Mouse (Mus musculus) left cerebral cortex, postnatal 10 days (tissue): ENCODE measurements around the gene Sec22b. TPM values are rescaled to one million over a fixed set of nuclear protein-coding genes. Genes with fewer than 3 reads are reported as not detected.

Experiments
- DNase-seq, 2 experiments: peaks; one replicate each; pipeline ENCODE4 v3.0.0; 2021 to 2022; ENCODE audit warnings: low spot score in 2 of 2, mixed read lengths in 1 of 2; ENCODE audit errors: extremely low spot score in 1 of 2
- intact Hi-C: fragments of 180-260 bp; cut with DNase I; formaldehyde crosslinking; loops from one replicate; pipeline ENCODE4 v1.15.1; 2025
- total RNA-seq, 2 experiments: library from RNA; stranded (reverse); gene quantifications; 2 replicates each; pipeline ENCODE4 v1.2.3; 2021

Sec22b gene
- total RNA-seq = 10 to 100 TPM; 63.1 to 69.7 TPM

GRCm38 (mm10) chr3:97900516-97901490, at the start of gene Sec22b:
TSS of gene Sec22b (plus strand) at chr3:97901190.
- DNase-seq = peak; percentile 91
- intact Hi-C loops = no loop called here

- DNase-seq = no peak
- intact Hi-C loops = no loop called here
These were observed 49.2 kb upstream of the Sec22b start for GRCm38 (mm10) chr3:97851803-97852202.

GRCm38 (mm10) chr3:97854575-97855384, 46.2 kb upstream of the Sec22b start:
- intact Hi-C loops = no loop called here
- DNase-seq = no peak

- no peak for DNase-seq
- intact Hi-C loops = no loop called here
These were observed 41.6 kb upstream of the Sec22b start for GRCm38 (mm10) chr3:97859400-97859799.

DNA sequence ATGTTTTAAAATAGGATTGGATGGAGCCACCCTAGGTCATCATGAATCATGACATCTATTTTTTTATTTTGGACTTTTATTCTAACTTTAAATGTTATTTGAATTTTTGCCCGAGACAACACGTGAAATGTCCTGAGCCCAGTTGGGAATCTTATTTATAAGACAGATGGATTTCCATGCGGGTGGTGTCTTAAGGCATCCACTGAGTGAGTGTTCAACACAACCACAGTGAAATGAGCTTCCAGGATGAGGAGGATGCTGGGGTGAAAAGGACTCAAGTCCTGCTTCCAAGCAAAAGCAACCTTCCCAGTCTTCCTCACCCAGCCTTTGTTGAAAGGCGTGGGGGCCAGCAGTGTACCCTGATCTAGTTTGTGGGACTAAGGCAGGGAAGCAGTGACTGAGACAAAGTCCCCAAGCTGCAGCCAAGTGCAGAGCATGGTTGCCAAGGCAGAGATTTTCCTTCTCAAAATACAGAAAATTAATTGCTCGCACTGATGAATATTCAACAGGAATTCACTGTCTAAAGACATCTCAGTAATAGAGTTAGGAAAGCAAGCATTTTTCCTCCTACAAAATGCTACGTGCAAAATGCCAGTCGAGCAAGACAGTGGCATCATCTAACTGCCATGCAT, 40.1 kb upstream of the Sec22b start:
- intact Hi-C loops = no loop called here
- DNase-seq = no peak

- no peak for DNase-seq
- intact Hi-C loops = loop anchor here (5.0 kb wide), 1 partner anchor 99 kb away; no protein-coding TSS in a partner anchor
These were observed 34.3 kb upstream of the Sec22b start for GRCm38 (mm10) chr3:97866696-97867095.

GRCm38 (mm10) chr3:97867221-97868023, 33.6 kb upstream of the Sec22b start:
- intact Hi-C loops = loop anchor here (5.0 kb wide), 1 partner anchor 100 kb away; no protein-coding TSS in a partner anchor
- DNase-seq = peak in 1 of 2 experiments; percentile 28

GRCm38 (mm10) chr3:97868024-97868689, 32.8 kb upstream of the Sec22b start:
- DNase-seq = peak; percentile 64 to 78
- intact Hi-C loops = loop anchor here (5.0 kb wide), 1 partner anchor 101 kb away; no protein-coding TSS in a partner anchor

DNA sequence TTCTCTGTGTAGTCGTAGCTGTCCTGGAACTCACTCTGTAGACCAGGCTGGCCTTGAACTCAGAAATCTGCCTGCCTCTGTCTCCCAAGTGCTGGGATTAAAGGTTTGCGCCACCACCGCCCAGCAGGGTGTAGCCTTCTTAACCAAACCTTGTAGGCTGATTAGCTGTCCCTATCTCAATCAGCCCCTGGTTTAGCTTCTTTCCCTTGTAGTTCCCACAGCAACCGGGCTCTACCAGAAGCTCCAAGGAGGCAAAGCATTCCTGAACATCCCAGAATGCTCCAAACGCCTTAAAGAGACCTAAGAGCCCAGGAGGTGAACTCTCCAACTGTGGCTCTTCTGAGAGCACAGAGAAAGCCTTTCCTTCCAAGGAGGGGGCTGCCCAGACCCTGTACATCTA, 32.3 kb upstream of the Sec22b start:
- intact Hi-C loops = loop anchor here (5.0 kb wide), 1 partner anchor 101 kb away; no protein-coding TSS in a partner anchor

GRCm38 (mm10) chr3:97869730-97870129, 31.3 kb upstream of the Sec22b start:
- intact Hi-C loops = loop anchor here (5.0 kb wide), 1 partner anchor 102 kb away; no protein-coding TSS in a partner anchor
- DNase-seq = no peak

More for the DNA sequence above, 32.3 kb upstream of the Sec22b start:
- no peak for DNase-seq

DNA sequence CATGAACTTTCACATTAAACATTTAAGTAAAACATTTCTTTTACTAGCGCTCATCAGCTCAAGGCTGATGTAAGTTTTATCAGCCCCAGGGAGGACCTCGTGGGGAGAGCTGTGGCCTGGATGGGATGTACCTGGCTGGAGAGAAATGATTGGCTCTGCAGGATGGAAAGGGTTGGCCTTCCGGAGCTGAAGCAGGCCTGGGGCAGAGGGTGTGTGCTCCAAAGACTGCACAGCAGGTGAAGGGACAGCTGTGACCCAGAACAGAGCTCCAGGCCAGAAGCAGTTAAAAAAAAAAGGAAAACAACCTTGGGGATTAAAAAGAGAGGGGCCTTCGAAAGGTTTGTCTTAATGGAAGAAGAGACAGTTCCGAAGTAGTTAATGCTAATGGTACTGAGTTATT, 26.2 kb upstream of the Sec22b start:
- DNase-seq = no peak
- intact Hi-C loops = loop anchor here (5.0 kb wide), 1 partner anchor 192 kb away; no protein-coding TSS in a partner anchor

- intact Hi-C loops = loop anchor here (5.0 kb wide), 1 partner anchor 194 kb away; no protein-coding TSS in a partner anchor
These were observed 24.7 kb upstream of the Sec22b start for GRCm38 (mm10) chr3:97876259-97876658.

GRCm38 (mm10) chr3:97879222-97879621, 21.8 kb upstream of the Sec22b start:
- intact Hi-C loops = loop anchor here (5.0 kb wide), 1 partner anchor 197 kb away; no protein-coding TSS in a partner anchor
- peak; percentile 48 to 76 for DNase-seq

More at GRCm38 (mm10) chr3:97876259-97876658, 24.7 kb upstream of the Sec22b start:
- DNase-seq = no peak

DNA sequence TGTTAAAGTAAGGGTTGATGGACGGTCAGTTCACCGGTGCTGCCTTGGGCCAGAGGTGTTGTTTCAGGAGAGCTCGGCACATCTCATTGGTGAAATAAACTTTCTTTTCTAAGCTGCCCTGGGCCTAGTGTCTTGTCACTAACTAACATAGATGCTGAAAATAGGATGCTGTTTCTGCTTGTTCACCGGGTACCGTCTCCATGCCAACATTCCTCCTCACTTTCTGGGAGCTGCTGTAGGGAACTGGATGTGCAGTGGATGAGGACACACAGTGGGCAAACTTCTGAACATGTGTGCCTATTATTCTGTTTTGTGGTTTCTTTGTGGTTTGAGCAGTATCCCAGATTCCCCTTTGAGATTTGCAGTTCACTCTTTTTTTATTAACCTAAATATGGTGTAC, 19.4 kb upstream of the Sec22b start:
- no peak for DNase-seq
- intact Hi-C loops = no loop called here

- intact Hi-C loops = no loop called here
- no peak for DNase-seq
These were observed 13.2 kb upstream of the Sec22b start for GRCm38 (mm10) chr3:97887785-97888167.

GRCm38 (mm10) chr3:97888168-97888901, 12.7 kb upstream of the Sec22b start, which contains the start of gene Pde4dip:
TSS of gene Pde4dip (minus strand) at chr3:97888707.
- intact Hi-C loops = no loop called here
- peak; percentile 76 to 78 for DNase-seq

GRCm38 (mm10) chr3:97890205-97890604, 10.8 kb upstream of the Sec22b start:
- intact Hi-C loops = no loop called here
- DNase-seq = no peak
